Mouse (Mus musculus) retina, postnatal 7 days (tissue): ENCODE measurements around the gene Rbbp5.

ENCODE experiments used
- DNase-seq: peaks from one replicate; pipeline ENCODE4 v3.0.0-alpha.2; 2012; ENCODE audit warnings: low read depth, low spot score

The Rbbp5 gene

GRCm38 (mm10) chr1:132500535-132500934, 23.4 kb downstream of the Rbbp5 start:
- no peak for DNase-seq

- DNase-seq: no peak
Measured at GRCm38 (mm10) chr1:132505155-132505554, 28.0 kb downstream of the Rbbp5 start.

GRCm38 (mm10) chr1:132506058-132506457, 28.9 kb downstream of the Rbbp5 start, which contains the start of gene Tmem81:
Tmem81 (plus strand) TSS chr1:132506230.
- DNase-seq: no peak

GRCm38 (mm10) chr1:132506656-132507055, 29.5 kb downstream of the Rbbp5 start:
- DNase-seq: no peak

GRCm38 (mm10) chr1:132509771-132510170, 32.6 kb downstream of the Rbbp5 start:
- no peak for DNase-seq

- DNase-seq: no peak
Measured at GRCm38 (mm10) chr1:132511521-132511920, 34.4 kb downstream of the Rbbp5 start.

GRCm38 (mm10) chr1:132512106-132512505, 34.9 kb downstream of the Rbbp5 start:
- no peak for DNase-seq

- no peak for DNase-seq
Measured at GRCm38 (mm10) chr1:132515339-132515738, 38.2 kb downstream of the Rbbp5 start.

GRCm38 (mm10) chr1:132516776-132517175, 39.6 kb downstream of the Rbbp5 start:
- DNase-seq: no peak

GRCm38 (mm10) chr1:132518621-132519020, 41.5 kb downstream of the Rbbp5 start:
- no peak for DNase-seq

- DNase-seq: no peak
Measured at GRCm38 (mm10) chr1:132519734-132520133, 42.6 kb downstream of the Rbbp5 start.

- DNase-seq: peak; percentile 81
Measured at GRCm38 (mm10) chr1:132520764-132521163, 43.6 kb downstream of the Rbbp5 start.

GRCm38 (mm10) chr1:132523048-132523447, 45.9 kb downstream of the Rbbp5 start:
- DNase-seq: no peak

- DNase-seq: no peak
Measured at GRCm38 (mm10) chr1:132523920-132524319, 46.8 kb downstream of the Rbbp5 start.

GRCm38 (mm10) chr1:132525832-132526231, 48.7 kb downstream of the Rbbp5 start:
- peak; percentile 79 for DNase-seq

GRCm38 (mm10) chr1:132528071-132528470, 50.9 kb downstream of the Rbbp5 start:
- no peak for DNase-seq

GRCm38 (mm10) chr1:132528647-132529334, 51.6 kb downstream of the Rbbp5 start:
- no peak for DNase-seq

GRCm38 (mm10) chr1:132530631-132531191, 53.5 kb downstream of the Rbbp5 start:
- DNase-seq: no peak

- DNase-seq: no peak
Measured at GRCm38 (mm10) chr1:132532521-132532920, 55.4 kb downstream of the Rbbp5 start.

GRCm38 (mm10) chr1:132533840-132534239, 56.7 kb downstream of the Rbbp5 start:
- DNase-seq: no peak

GRCm38 (mm10) chr1:132535541-132535940, 58.4 kb downstream of the Rbbp5 start:
- DNase-seq: no peak

GRCm38 (mm10) chr1:132536416-132536815, 59.3 kb downstream of the Rbbp5 start:
- no peak for DNase-seq

- DNase-seq: no peak
Measured at GRCm38 (mm10) chr1:132537736-132538135, 60.6 kb downstream of the Rbbp5 start.
